ENCODE assay signal across 8 mouse cellular contexts in the genomic region with DNA sequence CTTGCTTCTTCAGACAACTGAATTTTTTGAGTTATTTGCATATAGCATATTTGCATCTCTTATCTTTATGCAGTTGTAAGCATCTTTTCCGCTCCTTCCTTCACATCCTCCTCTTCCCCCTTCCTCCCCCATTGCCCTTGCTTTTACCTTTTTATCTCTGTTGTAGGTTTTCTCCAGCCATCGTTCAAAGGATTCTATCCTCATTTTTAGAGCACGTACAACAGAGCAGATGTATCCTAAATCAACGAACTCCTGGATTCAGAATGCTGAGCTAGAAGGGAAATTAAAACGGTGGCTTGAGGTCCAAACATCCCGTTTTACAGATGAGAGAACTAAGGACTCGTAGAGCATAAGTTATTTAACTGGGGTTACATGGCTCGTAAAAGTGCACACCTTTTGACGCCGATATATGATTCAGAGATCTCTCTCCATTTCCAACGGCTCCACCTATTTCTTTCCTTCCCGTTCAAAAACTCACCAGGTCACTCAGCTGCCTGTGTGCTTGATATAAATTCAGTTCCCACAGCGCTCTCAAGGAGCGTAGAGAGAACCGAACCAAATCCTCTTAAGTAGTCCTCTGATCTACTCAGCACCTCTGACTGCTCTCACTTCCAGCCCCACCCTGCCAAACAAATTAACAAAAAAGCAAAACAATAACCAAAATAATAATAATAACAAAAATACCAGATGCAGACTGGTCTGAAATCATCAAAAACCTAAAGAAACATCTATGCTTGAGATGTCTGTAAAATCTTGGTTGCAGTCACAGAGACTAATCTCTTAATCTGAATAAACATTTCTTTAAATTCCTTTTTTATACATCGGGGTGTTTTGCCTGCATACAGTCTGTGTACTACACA. TPM values are rescaled to one million over a fixed set of nuclear protein-coding genes. Genes with fewer than 3 reads are reported as not detected.
A peak's percentile ranks its signal among the peaks of the same experiment; 100 is the strongest.
DNase-seq lines count a peak whose midpoint lies in the region; TF ChIP-seq lines count a peak whose summit lies in the region.

No protein-coding gene starts in this region.

- 41% methylated on average over 16 of the region's 16 CpGs for WGBS in liver, adult 2 months

- no peaks in the 10 kb centered on the region for H3K27me3 ChIP-seq in liver, adult 2 months (ENCODE audit: control insufficient read depth, insufficient read depth, low read length)
- H3K27me3 ChIP-seq in myocyte (ENCODE audit: control insufficient read depth, insufficient read depth, insufficient read length) = no peaks in the 10 kb centered on the region

- TF ChIP-seq CTCF in liver, adult 2 months (IDR thresholded peaks at IDR 0.05; ENCODE audit: low read depth, low read length) = no peak
- no peak for TF ChIP-seq CTCF in cortical plate, adult 2 months (IDR thresholded peaks at IDR 0.05; ENCODE audit: extremely low read depth, insufficient read depth, low read length)

- no peaks in the 10 kb centered on the region for H3K36me3 ChIP-seq in liver, adult 2 months (ENCODE audit: control insufficient read depth, insufficient read depth, low read length)
- no peaks in the 10 kb centered on the region for H3K36me3 ChIP-seq in myocyte (ENCODE audit: control insufficient read depth, insufficient read depth)

- H3ac ChIP-seq in myocyte (ENCODE audit: control insufficient read depth, insufficient read length) = peak overlapping the region; percentile 93

- peak overlapping the region; percentile 78 for H3K4me2 ChIP-seq in myocyte (ENCODE audit: low read depth)

- H3K27ac ChIP-seq in liver, adult 2 months (replicated peaks; ENCODE audit: insufficient read depth, low read depth, low read length) = no peak overlapping the region
- no peak overlapping the region for H3K27ac ChIP-seq in cortical plate, adult 2 months (ENCODE audit: insufficient read depth, low read length)

- no peak overlapping the region for H3K9ac ChIP-seq in liver, adult 2 months (ENCODE audit: low read depth, low read length)

- DNase-seq in liver, adult 2 months (ENCODE audit: extremely low read depth, low read depth, low spot score) = no peak
- DNase-seq in liver = no peak
- DNase-seq in induced T-regulatory cell, adult 2 months (ENCODE audit: low read depth) = peak; percentile 69
- DNase-seq in gastrocnemius, postnatal 14 days = no peak
- no peak for DNase-seq in thymus, adult 18-20 months
- no peak for DNase-seq in lung, postnatal 36 days

- 0 out of 2 replicates have a peak overlapping the region, but pooled peaks have one; percentile 14 for H3K4me3 ChIP-seq in liver, adult 2 months (ENCODE audit: insufficient read depth, low read depth, low read length)
- peak overlapping the region; percentile 60; the same call in 1 of the 2 replicates for H3K4me3 ChIP-seq in cortical plate, adult 2 months (ENCODE audit: insufficient read depth, low read length)
- peak overlapping the region; percentile 75 for H3K4me3 ChIP-seq in myocyte

- peaks cover 5% of the 10 kb centered on the region for H3K4me1 ChIP-seq in liver, adult 2 months (ENCODE audit: control insufficient read depth, insufficient read depth, low read length)
- peaks cover 2% of the 10 kb centered on the region for H3K4me1 ChIP-seq in cortical plate, adult 2 months (ENCODE audit: control insufficient read depth, insufficient read depth, low read length)

- H3K79me2 ChIP-seq in liver, adult 2 months (ENCODE audit: control insufficient read depth, insufficient read depth, low read length) = peaks cover 12% of the 10 kb centered on the region; the same call in 1 of the 2 replicates
- H3K79me2 ChIP-seq in myocyte (ENCODE audit: control insufficient read depth, insufficient read depth) = peaks cover 39% of the 10 kb centered on the region

- intact Hi-C loops in gastrocnemius, postnatal 14 days (cut with DNase I; ENCODE audit: low total_unique reads) = loop anchor here (10.0 kb wide), 1 partner anchor 57 kb away; no protein-coding TSS in a partner anchor

- no peak for TF ChIP-seq POLR2A in liver, adult 2 months (IDR thresholded peaks at IDR 0.05; ENCODE audit: extremely low read depth, insufficient read depth, low read length)
- no peak for TF ChIP-seq POLR2A in cortical plate, adult 2 months (IDR thresholded peaks at IDR 0.05; ENCODE audit: extremely low read depth, insufficient read depth, low read length)
- TF ChIP-seq POLR2A in myocyte (IDR thresholded peaks at IDR 0.05; ENCODE audit: insufficient read length, low read depth) = no peak

TF ChIP-seq in myocyte, 11 proteins besides CTCF, POLR2A, EP300 and RAD21:
- TF ChIP-seq E2F4 (IDR thresholded peaks at IDR 0.05; ENCODE audit: insufficient read depth) (no peak), MYOD1 (IDR thresholded peaks at IDR 0.05; ENCODE audit: control insufficient read depth in 1 of 3, insufficient read length in 2 of 3, low read depth in 2 of 3) (no peak), MAX (IDR thresholded peaks at IDR 0.05; ENCODE audit: low read depth) (no peak), CEBPB (IDR thresholded peaks at IDR 0.05; ENCODE audit: insufficient read depth, poor library complexity, severe bottlenecking) (no peak), MYOG (IDR thresholded peaks at IDR 0.05; ENCODE audit: control insufficient read depth in 1 of 3, insufficient read depth in 1 of 3, insufficient read length in 2 of 3, low read depth in 2 of 3) (no peak), REST (IDR thresholded peaks at IDR 0.05; ENCODE audit: insufficient read depth, insufficient read length) (no peak)

RNA-seq across cellular contexts. Expression of a gene that starts 2.2 kb away (rescaled TPM):
- 32.8 and 33.1 TPM in 2 replicates for total RNA-seq in liver, adult 2 months (2014; rRNA removed)
- 17.0 and 23.7 TPM in 2 replicates for polyA plus RNA-seq in liver, adult 2 months (2012; rRNA removed)
- polyA plus RNA-seq in cortical plate, adult 2 months (2012; rRNA removed) = 60.4 and 61.3 TPM in 2 replicates
- polyA plus RNA-seq in myocyte (2012; fragmentation: generic; extraction: Trizol) = 21.8 TPM
- 10 to 100 TPM; 25.3 to 29.0 TPM for total RNA-seq in gastrocnemius, postnatal 14 days (2021)

Comparison
In these comparisons a context has a peak if more than half of its experiments do, and no peak if none do; other contexts are left out.
1. H3K4me3 ChIP-seq: peak in every context shown above with its lines; median percentile 75 in myocyte; 60 in cortical plate, adult 2 months; 14 in liver, adult 2 months.